22 mouse cellular contexts compared by ENCODE assay signal in genomic region chr8:105235206-105235605, GRCm38 (mm10). TPM values are rescaled to one million over a fixed set of nuclear protein-coding genes. Genes with fewer than 3 reads are reported as not detected.
DNase-seq lines count a peak whose midpoint lies in the region; ATAC-seq and TF ChIP-seq lines count a peak whose summit lies in the region.
"Had no signal": no experiment of that assay in that cellular context is flagged by ENCODE, and none has a peak within 500 bp of the region (broad histone marks: within the 10 kb centered on the region; RNA-seq: fewer than 3 reads in every experiment).

No protein-coding gene starts in this region.

- H3K4me1 ChIP-seq in intestine, postnatal 0 days (replicated peaks; ENCODE audit: control insufficient read depth, insufficient read depth, low read length): no peaks in the 10 kb centered on the region
- 0 out of 2 replicates have a peak, but pooled peaks cover 2% of the 10 kb centered on the region for H3K4me1 ChIP-seq in intestine, embryonic 15.5 days (replicated peaks)
- no peaks in the 10 kb centered on the region for H3K4me1 ChIP-seq in kidney, embryonic 15.5 days
- no peaks in the 10 kb centered on the region for H3K4me1 ChIP-seq in midbrain, embryonic 11.5 days (ENCODE audit: control insufficient read depth, insufficient read depth, low read length)
- H3K4me1 ChIP-seq in midbrain, embryonic 14.5 days (ENCODE audit: control insufficient read depth, insufficient read depth, low read length): no peaks in the 10 kb centered on the region
- H3K4me1 ChIP-seq: embryonic facial prominence, embryonic 13.5 days; forebrain, embryonic 12.5 days; hindbrain, embryonic 12.5 days had no signal

- no peak overlapping the region for H3K9ac ChIP-seq in intestine, postnatal 0 days (ENCODE audit: low read depth, low read length)
- H3K9ac ChIP-seq in intestine, embryonic 15.5 days: no peak overlapping the region
- H3K9ac ChIP-seq in kidney, embryonic 15.5 days: no peak overlapping the region
- H3K9ac ChIP-seq in midbrain, embryonic 11.5 days (ENCODE audit: low read length): no peak overlapping the region
- H3K9ac ChIP-seq in midbrain, embryonic 14.5 days (replicated peaks; ENCODE audit: low read length): no peak overlapping the region
- H3K9ac ChIP-seq: embryonic facial prominence, embryonic 13.5 days; forebrain, embryonic 12.5 days; hindbrain, embryonic 12.5 days had no signal

- TF ChIP-seq CTCF in intestine, postnatal 0 days (IDR thresholded peaks at IDR 0.05; ENCODE audit: low read depth): no peak

- no peak overlapping the region for H3K4me2 ChIP-seq in intestine, postnatal 0 days (replicated peaks; ENCODE audit: low read depth)
- no peak overlapping the region for H3K4me2 ChIP-seq in intestine, embryonic 15.5 days (replicated peaks)
- H3K4me2 ChIP-seq in kidney, embryonic 15.5 days: no peak overlapping the region
- no peak overlapping the region for H3K4me2 ChIP-seq in midbrain, embryonic 11.5 days
- H3K4me2 ChIP-seq in midbrain, embryonic 14.5 days (ENCODE audit: low read length): no peak overlapping the region
- H3K4me2 ChIP-seq: embryonic facial prominence, embryonic 13.5 days; forebrain, embryonic 12.5 days; hindbrain, embryonic 12.5 days had no signal

- H3K36me3 ChIP-seq in intestine, postnatal 0 days (ENCODE audit: control insufficient read depth, insufficient read depth): peaks cover 27% of the 10 kb centered on the region
- H3K36me3 ChIP-seq in intestine, embryonic 15.5 days: peaks cover 8% of the 10 kb centered on the region; the same call in 1 of the 2 replicates
- peaks cover 58% of the 10 kb centered on the region for H3K36me3 ChIP-seq in kidney, embryonic 15.5 days
- 0 out of 2 replicates have a peak, but pooled peaks cover 4% of the 10 kb centered on the region for H3K36me3 ChIP-seq in midbrain, embryonic 11.5 days (ENCODE audit: control insufficient read depth, insufficient read depth, low read length)
- H3K36me3 ChIP-seq in midbrain, embryonic 14.5 days (ENCODE audit: control insufficient read depth, insufficient read depth, low read length): peaks cover 32% of the 10 kb centered on the region

- WGBS in intestine, postnatal 0 days: 67% methylated on average over 1 of the region's 1 CpGs
- WGBS in intestine, embryonic 15.5 days: 68% methylated on average over 1 of the region's 1 CpGs
- 82% methylated on average over 1 of the region's 1 CpGs for WGBS in kidney, embryonic 15.5 days
- 81% methylated on average over 1 of the region's 1 CpGs for WGBS in midbrain, embryonic 11.5 days
- 90% methylated on average over 1 of the region's 1 CpGs for WGBS in midbrain, embryonic 14.5 days

- no peaks in the 10 kb centered on the region for H3K27me3 ChIP-seq in intestine, postnatal 0 days (replicated peaks; ENCODE audit: control insufficient read depth, insufficient read depth, low read length)
- H3K27me3 ChIP-seq in intestine, embryonic 15.5 days (replicated peaks): no peaks in the 10 kb centered on the region
- H3K27me3 ChIP-seq in kidney, embryonic 15.5 days: no peaks in the 10 kb centered on the region
- H3K27me3 ChIP-seq in midbrain, embryonic 11.5 days (ENCODE audit: control insufficient read depth, insufficient read depth, low read length): no peaks in the 10 kb centered on the region
- no peaks in the 10 kb centered on the region for H3K27me3 ChIP-seq in midbrain, embryonic 14.5 days (ENCODE audit: control insufficient read depth, insufficient read depth, low read length)
- H3K27me3 ChIP-seq: CH12.LX; embryonic facial prominence, embryonic 13.5 days; forebrain, embryonic 12.5 days; hindbrain, embryonic 12.5 days; Patski had no signal

- ATAC-seq in intestine, postnatal 0 days: 0 out of 2 replicates have a peak, but pooled peaks have one; percentile 51
- no peak for ATAC-seq in intestine, embryonic 15.5 days
- no peak for ATAC-seq in kidney, embryonic 15.5 days (replicated peaks; ENCODE audit: low FRiP score)
- no peak for ATAC-seq in midbrain, embryonic 11.5 days (ENCODE audit: low FRiP score)
- ATAC-seq in midbrain, embryonic 14.5 days (ENCODE audit: low FRiP score, low TSS enrichment): no peak
- ATAC-seq: activated CD4-positive, CD25-positive, alpha-beta regulatory T cell, adult 4 months; forebrain, embryonic 16.5 days; Patski had no signal

- H3K9me3 ChIP-seq in intestine, postnatal 0 days (ENCODE audit: control insufficient read depth): no peaks in the 10 kb centered on the region
- H3K9me3 ChIP-seq in intestine, embryonic 15.5 days: no peaks in the 10 kb centered on the region
- no peaks in the 10 kb centered on the region for H3K9me3 ChIP-seq in kidney, embryonic 15.5 days (replicated peaks)
- no peaks in the 10 kb centered on the region for H3K9me3 ChIP-seq in midbrain, embryonic 11.5 days (ENCODE audit: control insufficient read depth, low read length)
- H3K9me3 ChIP-seq in midbrain, embryonic 14.5 days (ENCODE audit: control insufficient read depth, low read length): no peaks in the 10 kb centered on the region
- H3K9me3 ChIP-seq: embryonic facial prominence, embryonic 13.5 days; forebrain, embryonic 12.5 days; heart, embryonic 10.5 days; hindbrain, embryonic 12.5 days had no signal

- no peak overlapping the region for H3K4me3 ChIP-seq in intestine, postnatal 0 days (ENCODE audit: low read depth, low read length)
- H3K4me3 ChIP-seq in intestine, embryonic 15.5 days (replicated peaks): no peak overlapping the region
- H3K4me3 ChIP-seq in kidney, embryonic 15.5 days (replicated peaks): no peak overlapping the region
- H3K4me3 ChIP-seq in midbrain, embryonic 11.5 days (ENCODE audit: low read depth, low read length): no peak overlapping the region
- no peak overlapping the region for H3K4me3 ChIP-seq in midbrain, embryonic 14.5 days (replicated peaks; ENCODE audit: low read depth, low read length)
- H3K4me3 ChIP-seq: embryonic facial prominence, embryonic 13.5 days; forebrain, embryonic 12.5 days; heart, embryonic 10.5 days; hindbrain, embryonic 12.5 days had no signal

- DNase-seq in kidney, adult 8-10 months: peak; percentile 27 to 32
- peak; percentile 6 for DNase-seq in midbrain, embryonic 11.5 days (ENCODE audit: low spot score, missing footprints)
- no peak for DNase-seq in midbrain, embryonic 14.5 days
- DNase-seq: adrenal gland, adult 2 months; adrenal gland, postnatal 25 days; cerebellum, adult 18-20 months; cerebellum, adult 9-11 months; cerebellum, postnatal 36 days; heart, adult 18-20 months; heart, postnatal 10 days; heart, postnatal 4 days had no signal

- no peak overlapping the region for H3K27ac ChIP-seq in intestine, postnatal 0 days (ENCODE audit: low read depth, low read length)
- no peak overlapping the region for H3K27ac ChIP-seq in intestine, embryonic 15.5 days
- H3K27ac ChIP-seq in kidney, embryonic 15.5 days: no peak overlapping the region
- H3K27ac ChIP-seq in midbrain, embryonic 11.5 days (ENCODE audit: low read depth, low read length): no peak overlapping the region
- no peak overlapping the region for H3K27ac ChIP-seq in midbrain, embryonic 14.5 days (replicated peaks; ENCODE audit: low read depth, low read length)
- H3K27ac ChIP-seq: embryonic facial prominence, embryonic 13.5 days; forebrain, embryonic 12.5 days; heart, embryonic 10.5 days; hindbrain, embryonic 12.5 days had no signal

RNA-seq across cellular contexts. Expression of gene D230025D16Rik, which starts 10.3 kb away (rescaled TPM):
- polyA plus RNA-seq in intestine, postnatal 0 days (2015; fragmentation: Nextera tagmentation; extraction: Ambion mirVana): 14.3 and 14.8 TPM in 2 replicates
- 20.6 and 21.8 TPM in 2 replicates for polyA plus RNA-seq in intestine, embryonic 15.5 days (2015; fragmentation: Nextera tagmentation; extraction: Ambion mirVana)
- polyA plus RNA-seq in kidney, embryonic 15.5 days (2015; fragmentation: Nextera tagmentation; extraction: Ambion mirVana): 23.8 and 25.2 TPM in 2 replicates
- 32.3 and 32.9 TPM in 2 replicates for polyA plus RNA-seq in midbrain, embryonic 11.5 days (2014; fragmentation: Nextera tagmentation; extraction: Ambion mirVana)
- polyA plus RNA-seq in midbrain, embryonic 14.5 days (2014; fragmentation: Nextera tagmentation; extraction: Ambion mirVana): 38.7 and 39.9 TPM in 2 replicates

RNA-seq across cellular contexts. Expression of gene B3gnt9, which starts 19.7 kb away (rescaled TPM):
- polyA plus RNA-seq in intestine, postnatal 0 days (2015; fragmentation: Nextera tagmentation; extraction: Ambion mirVana): 7.1 and 8.1 TPM in 2 replicates
- polyA plus RNA-seq in intestine, embryonic 15.5 days (2015; fragmentation: Nextera tagmentation; extraction: Ambion mirVana): 18.8 and 19.5 TPM in 2 replicates
- polyA plus RNA-seq in kidney, embryonic 15.5 days (2015; fragmentation: Nextera tagmentation; extraction: Ambion mirVana): 9.6 and 13.5 TPM in 2 replicates
- 5.6 and 6.1 TPM in 2 replicates for polyA plus RNA-seq in midbrain, embryonic 11.5 days (2014; fragmentation: Nextera tagmentation; extraction: Ambion mirVana)
- 3.2 and 5.6 TPM in 2 replicates for polyA plus RNA-seq in midbrain, embryonic 14.5 days (2014; fragmentation: Nextera tagmentation; extraction: Ambion mirVana)

RNA-seq across cellular contexts. Expression of gene Tradd, which starts 29.2 kb away (rescaled TPM):
- polyA plus RNA-seq in intestine, postnatal 0 days (2015; fragmentation: Nextera tagmentation; extraction: Ambion mirVana): 50.6 TPM in 2 replicates
- polyA plus RNA-seq in intestine, embryonic 15.5 days (2015; fragmentation: Nextera tagmentation; extraction: Ambion mirVana): 36.7 and 39.2 TPM in 2 replicates
- polyA plus RNA-seq in kidney, embryonic 15.5 days (2015; fragmentation: Nextera tagmentation; extraction: Ambion mirVana): 20.0 and 24.2 TPM in 2 replicates
- 11.3 and 15.0 TPM in 2 replicates for polyA plus RNA-seq in midbrain, embryonic 11.5 days (2014; fragmentation: Nextera tagmentation; extraction: Ambion mirVana)
- 13.5 and 15.0 TPM in 2 replicates for polyA plus RNA-seq in midbrain, embryonic 14.5 days (2014; fragmentation: Nextera tagmentation; extraction: Ambion mirVana)

RNA-seq across cellular contexts. Expression of gene Fbxl8, which starts 29.2 kb away (rescaled TPM):
- 6.0 and 6.2 TPM in 2 replicates for polyA plus RNA-seq in intestine, postnatal 0 days (2015; fragmentation: Nextera tagmentation; extraction: Ambion mirVana)
- 4.4 and 5.0 TPM in 2 replicates for polyA plus RNA-seq in intestine, embryonic 15.5 days (2015; fragmentation: Nextera tagmentation; extraction: Ambion mirVana)
- 2.3 and 2.7 TPM in 2 replicates for polyA plus RNA-seq in kidney, embryonic 15.5 days (2015; fragmentation: Nextera tagmentation; extraction: Ambion mirVana)
- 0.84 and 1.5 TPM in 2 replicates for polyA plus RNA-seq in midbrain, embryonic 11.5 days (2014; fragmentation: Nextera tagmentation; extraction: Ambion mirVana)
- polyA plus RNA-seq in midbrain, embryonic 14.5 days (2014; fragmentation: Nextera tagmentation; extraction: Ambion mirVana): 0.72 and 0.96 TPM in 2 replicates

RNA-seq across cellular contexts. Expression of gene Hsf4, which starts 34.4 kb away (rescaled TPM):
- 0.27 and 0.48 TPM in 2 replicates for polyA plus RNA-seq in intestine, postnatal 0 days (2015; fragmentation: Nextera tagmentation; extraction: Ambion mirVana)
- 0.10 and 0.11 TPM in 2 replicates for polyA plus RNA-seq in intestine, embryonic 15.5 days (2015; fragmentation: Nextera tagmentation; extraction: Ambion mirVana)
- 0.12 and 0.13 TPM in 2 replicates for polyA plus RNA-seq in kidney, embryonic 15.5 days (2015; fragmentation: Nextera tagmentation; extraction: Ambion mirVana)
- polyA plus RNA-seq in midbrain, embryonic 11.5 days (2014; fragmentation: Nextera tagmentation; extraction: Ambion mirVana): not detected in 2 replicates
- 0.14 and 0.35 TPM in 2 replicates for polyA plus RNA-seq in midbrain, embryonic 14.5 days (2014; fragmentation: Nextera tagmentation; extraction: Ambion mirVana)
- polyA plus RNA-seq: hindbrain, embryonic 12.5 days had no signal
